Mouse (Mus musculus): Measurements from ENCODE around the gene Lhpp.
"Not testable (repeated sequence)": the region's sequence is repeated elsewhere in the genome, so short reads cannot be mapped to it uniquely, and the experiment has no call there.

Gene Lhpp

GRCm38 (mm10) chr7:132644605-132645279 lies 34.3 kb downstream of the Lhpp start:
- DNase-seq (ENCODE audit: low spot score in 2 of 2) = no peak

GRCm38 (mm10) chr7:132646514-132646913 lies 36.1 kb downstream of the Lhpp start:
- no peak for DNase-seq (ENCODE audit: low spot score in 2 of 2)

GRCm38 (mm10) chr7:132654412-132654811 lies 44.0 kb downstream of the Lhpp start:
- no peak for DNase-seq (ENCODE audit: low spot score in 2 of 2)

GRCm38 (mm10) chr7:132656075-132656474 lies 45.6 kb downstream of the Lhpp start:
- DNase-seq (ENCODE audit: low spot score in 2 of 2) = peak; percentile 72 to 88

GRCm38 (mm10) chr7:132656548-132656947 lies 46.1 kb downstream of the Lhpp start:
- DNase-seq (ENCODE audit: low spot score in 2 of 2) = peak; percentile 78 to 96

- DNase-seq (ENCODE audit: low spot score in 2 of 2) = no peak
These were observed 47.1 kb downstream of the Lhpp start for GRCm38 (mm10) chr7:132657371-132658057.

- no peak for DNase-seq (ENCODE audit: low spot score in 2 of 2)
These were observed 47.6 kb downstream of the Lhpp start for GRCm38 (mm10) chr7:132658058-132658450.

GRCm38 (mm10) chr7:132658688-132659087 lies 48.2 kb downstream of the Lhpp start:
- no peak for DNase-seq (ENCODE audit: low spot score in 2 of 2)

GRCm38 (mm10) chr7:132659633-132660032 lies 49.2 kb downstream of the Lhpp start:
- no peak for DNase-seq (ENCODE audit: low spot score in 2 of 2)

GRCm38 (mm10) chr7:132662831-132663230 lies 52.4 kb downstream of the Lhpp start:
- not testable (repeated sequence) for DNase-seq (ENCODE audit: low spot score in 2 of 2)

- DNase-seq (ENCODE audit: low spot score in 2 of 2) = no peak
These were observed 54.4 kb downstream of the Lhpp start for GRCm38 (mm10) chr7:132664815-132665214.

- DNase-seq (ENCODE audit: low spot score in 2 of 2) = no peak
These were observed 55.4 kb downstream of the Lhpp start for GRCm38 (mm10) chr7:132665664-132666382.

GRCm38 (mm10) chr7:132666516-132666915 lies 56.1 kb downstream of the Lhpp start:
- DNase-seq (ENCODE audit: low spot score in 2 of 2) = no peak

- no peak for DNase-seq (ENCODE audit: low spot score in 2 of 2)
These were observed 58.2 kb downstream of the Lhpp start for GRCm38 (mm10) chr7:132668604-132669003.

GRCm38 (mm10) chr7:132669999-132670862 lies 59.8 kb downstream of the Lhpp start:
- no peak for DNase-seq (ENCODE audit: low spot score in 2 of 2)

- peak in 1 of 2 experiments; percentile 68 for DNase-seq (ENCODE audit: low spot score in 2 of 2)
These were observed 60.4 kb downstream of the Lhpp start for GRCm38 (mm10) chr7:132670863-132671165.

GRCm38 (mm10) chr7:132672481-132672959 lies 62.1 kb downstream of the Lhpp start:
- DNase-seq (ENCODE audit: low spot score in 2 of 2) = no peak

GRCm38 (mm10) chr7:132673931-132674755 lies 63.7 kb downstream of the Lhpp start:
- DNase-seq (ENCODE audit: low spot score in 2 of 2) = peak in 1 of 2 experiments; percentile 54

- DNase-seq (ENCODE audit: low spot score in 2 of 2) = no peak
These were observed 65.5 kb downstream of the Lhpp start for GRCm38 (mm10) chr7:132675922-132676321.

GRCm38 (mm10) chr7:132679117-132679516 lies 68.7 kb downstream of the Lhpp start:
- DNase-seq (ENCODE audit: low spot score in 2 of 2) = no peak

GRCm38 (mm10) chr7:132679549-132679948 lies 69.1 kb downstream of the Lhpp start:
- DNase-seq (ENCODE audit: low spot score in 2 of 2) = no peak
